Mouse (Mus musculus) stomach, postnatal 0 days (tissue): ENCODE results near the gene Hist1h3a. TPM values are rescaled to one million over a fixed set of nuclear protein-coding genes. Genes with fewer than 3 reads are reported as not detected.

Source experiments
- ATAC-seq: fragments of 200-750 bp; cut with Nextera tagmentation; 2 replicates; pipeline ENCODE4 v1.8.0; 2017; ENCODE audit not compliant: low FRiP score, low TSS enrichment
- DNase-seq: peaks from one replicate; pipeline ENCODE4 v3.0.0-alpha.2; 2016; ENCODE audit warnings: low spot score
- H3K27ac ChIP-seq: fragments of 300-500 bp; sonication (generic); replicated peaks from 2 replicates; pipeline ENCODE4 v1.5.1; 2014; ENCODE audit warnings: mild to moderate bottlenecking, control low read depth
- H3K27me3 ChIP-seq: fragments of 300-500 bp; sonication (generic); 2 replicates; pipeline ENCODE4 v1.6.1; 2014; ENCODE audit warnings: low read length; ENCODE audit not compliant: control insufficient read depth, insufficient read depth
- H3K36me3 ChIP-seq: fragments of 300-500 bp; sonication (generic); 2 replicates; pipeline ENCODE4 v1.6.1; 2014; ENCODE audit warnings: low read length, mixed read lengths; ENCODE audit not compliant: control insufficient read depth, insufficient read depth
- H3K4me1 ChIP-seq: fragments of 300-500 bp; sonication (generic); replicated peaks from 2 replicates; pipeline ENCODE4 v1.6.1; 2014; ENCODE audit warnings: antibody characterized with exemption; ENCODE audit not compliant: control insufficient read depth, insufficient read depth
- H3K4me2 ChIP-seq: fragments of 300-500 bp; sonication (generic); replicated peaks from 2 replicates; pipeline ENCODE4 v1.6.1; 2014; ENCODE audit warnings: low read depth, mild to moderate bottlenecking, control low read depth, moderate library complexity
- H3K4me3 ChIP-seq: fragments of 300-500 bp; sonication (generic); 2 replicates; pipeline ENCODE4 v1.5.1; 2014; ENCODE audit warnings: low read depth, low read length, control low read depth
- H3K9ac ChIP-seq: fragments of 300-500 bp; sonication (generic); 2 replicates; pipeline ENCODE4 v1.6.1; 2014; ENCODE audit warnings: mild to moderate bottlenecking, low read length, control low read depth, mixed read lengths
- H3K9me3 ChIP-seq: fragments of 300-500 bp; sonication (generic); 2 replicates; pipeline ENCODE4 v1.6.1; 2016; ENCODE audit warnings: low read length; ENCODE audit not compliant: control insufficient read depth
- CTCF ChIP-seq: IDR thresholded peaks from 2 replicates; pipeline ENCODE4 v1.5.1; 2016; ENCODE audit warnings: antibody characterized with exemption, low read depth, mild to moderate bottlenecking, moderate library complexity
- EP300 ChIP-seq: optimal IDR thresholded peaks from 2 replicates; pipeline ENCODE3; 2016; ENCODE audit warnings: antibody characterized with exemption
- WGBS: fragments of 180-500 bp; shearing (Covaris S2); extraction: QIAGEN DNeasy Blood & Tissue Kit; methylation state at CpG from one replicate; pipeline ENCODE4 v1.1.7; 2014; 5-methylcytosine and 5-hydroxymethylcytosine counted together
- microRNA-seq: library from miRNA; unstranded; fragments of <30 nt; microRNA quantifications from one replicate; pipeline ENCODE4, GENCODE M21; 2016
- polyA plus RNA-seq: library from polyadenylated mRNA; unstranded; fragments of >200 nt; fragmentation: Nextera tagmentation; extraction: Ambion mirVana; gene quantifications from 2 replicates; pipeline ENCODE4 v1.2.1, GENCODE M21; 2015

Hist1h3a gene
- polyA plus RNA-seq, 1 experiment from 2014 or later: 3.7 TPM

DNA sequence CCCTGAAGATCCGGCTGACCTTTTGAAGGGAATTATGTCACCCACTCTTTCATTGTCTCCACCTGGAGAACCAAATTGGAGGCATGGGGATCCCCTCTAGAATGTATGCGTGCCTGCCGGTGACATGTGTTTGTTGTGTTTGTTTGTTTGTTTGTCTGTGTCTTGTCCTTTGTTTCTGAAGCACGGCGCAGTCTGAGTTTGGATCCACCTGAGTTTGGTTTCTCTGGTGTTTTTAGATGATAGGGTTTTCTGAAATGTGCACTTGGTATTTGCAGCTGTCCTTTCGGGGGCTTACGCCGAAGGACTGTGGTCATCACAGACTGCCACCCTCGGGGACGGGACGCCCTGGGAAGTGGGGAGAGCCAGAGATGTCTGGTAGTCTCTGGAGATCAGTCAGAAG lies 45.0 kb downstream of the Hist1h3a start:
- ATAC-seq: no peak
- H3K27ac ChIP-seq: no peak overlapping the region; the same call in 1 of the 2 replicates
- H3K9me3 ChIP-seq: no peaks in the 10 kb centered on the region
- no peaks in the 10 kb centered on the region for H3K36me3 ChIP-seq
- H3K4me2 ChIP-seq: no peak overlapping the region
- TF ChIP-seq EP300 (no peak), CTCF (no peak)
- no peak overlapping the region for H3K4me3 ChIP-seq
- H3K4me1 ChIP-seq: no peaks in the 10 kb centered on the region
- no peaks in the 10 kb centered on the region for H3K27me3 ChIP-seq
- no peak for DNase-seq
- WGBS: 45% methylated on average over 11 of the region's 11 CpGs
- no peak overlapping the region for H3K9ac ChIP-seq

- no peak for ATAC-seq
- no peak for DNase-seq
- Histone ChIP-seq H3K27me3 (no peaks in the 10 kb centered on the region), H3K4me1 (no peaks in the 10 kb centered on the region), H3K36me3 (no peaks in the 10 kb centered on the region), H3K9me3 (no peaks in the 10 kb centered on the region), H3K27ac (no peak overlapping the region), H3K4me2 (no peak overlapping the region), H3K9ac (no peak overlapping the region), H3K4me3 (no peak overlapping the region)
- TF ChIP-seq CTCF (no peak), EP300 (no peak)
- WGBS: 85% methylated on average over 5 of the region's 5 CpGs
Measured at GRCm38 (mm10) chr13:23716261-23717042, 45.7 kb downstream of the Hist1h3a start.

Small RNAs within 50 kb of the gene (microRNA-seq; reads per million reads assigned to microRNA genes)
- not detected for gene Gm44314
- gene Gm44484: not detected

Other genes with a start within 250 kb of the Hist1h3a start
- 13.7 and 18.3 TPM in 2 replicates for gene Hist1h4h, start 231.3 kb downstream of the Hist1h3a start, polyA plus RNA-seq
- gene Hist1h2af, start 228.5 kb downstream of the Hist1h3a start, polyA plus RNA-seq: 4.5 and 8.9 TPM in 2 replicates
- gene Hist1h3g, start 227.0 kb downstream of the Hist1h3a start, polyA plus RNA-seq: 2.3 and 3.4 TPM in 2 replicates
- 0.30 and 0.62 TPM in 2 replicates for gene Hist1h2bh, start 219.0 kb downstream of the Hist1h3a start, polyA plus RNA-seq
- gene Hist1h3f, start 218.3 kb downstream of the Hist1h3a start, polyA plus RNA-seq: 0.51 and 0.78 TPM in 2 replicates
- gene Hist1h4f, start 210.7 kb downstream of the Hist1h3a start, polyA plus RNA-seq: 0.38 TPM in 1 of 2 replicates, not detected in the other
- 0.22 and 0.34 TPM in 2 replicates for gene Hist1h1d, start 209.1 kb downstream of the Hist1h3a start, polyA plus RNA-seq
- 1.6 and 3.3 TPM in 2 replicates for gene Hist1h3e, start 200.0 kb downstream of the Hist1h3a start, polyA plus RNA-seq
- gene Hist1h2ae, start 191.2 kb downstream of the Hist1h3a start, polyA plus RNA-seq: 15.3 and 29.5 TPM in 2 replicates
- 4.9 and 10.5 TPM in 2 replicates for gene Hist1h2bg, start 191.0 kb downstream of the Hist1h3a start, polyA plus RNA-seq
- 1.1 and 3.2 TPM in 2 replicates for gene Hist1h2bf, start 188.2 kb downstream of the Hist1h3a start, polyA plus RNA-seq
- 0.67 and 0.79 TPM in 2 replicates for gene Hist1h2ad, start 188.0 kb downstream of the Hist1h3a start, polyA plus RNA-seq
- gene Hist1h3d, start 186.6 kb downstream of the Hist1h3a start, polyA plus RNA-seq: 1.7 and 4.2 TPM in 2 replicates
- 32.0 and 48.7 TPM in 2 replicates for gene Hist1h4d, start 180.8 kb downstream of the Hist1h3a start, polyA plus RNA-seq
- gene Hist1h2be, start 141.3 kb downstream of the Hist1h3a start, polyA plus RNA-seq: 0.64 and 0.73 TPM in 2 replicates
- gene Hist1h1e, start 139.8 kb downstream of the Hist1h3a start, polyA plus RNA-seq: 5.9 and 9.1 TPM in 2 replicates
- 0.57 and 0.74 TPM in 2 replicates for gene Hist1h2ac, start 78.4 kb downstream of the Hist1h3a start, polyA plus RNA-seq
- gene Hist1h2bc, start 78.2 kb downstream of the Hist1h3a start, polyA plus RNA-seq: 105 and 115 TPM in 2 replicates
- gene Hist1h1t, start 66.6 kb downstream of the Hist1h3a start, polyA plus RNA-seq: not detected in 2 replicates
- 2.1 and 3.2 TPM in 2 replicates for gene Hist1h4c, start 63.9 kb downstream of the Hist1h3a start, polyA plus RNA-seq
- 11.2 and 12.9 TPM in 2 replicates for gene Hfe, start 51.5 kb downstream of the Hist1h3a start, polyA plus RNA-seq
- gene Hist1h1c, start 23.6 kb downstream of the Hist1h3a start, polyA plus RNA-seq: 96.1 and 104 TPM in 2 replicates
- 1.2 and 1.8 TPM in 2 replicates for gene Hist1h3c, start 16.8 kb downstream of the Hist1h3a start, polyA plus RNA-seq
- 0.40 and 0.91 TPM in 2 replicates for gene Hist1h2bb, start 15.7 kb downstream of the Hist1h3a start, polyA plus RNA-seq
- gene Hist1h2ab, start 11.3 kb downstream of the Hist1h3a start, polyA plus RNA-seq: 7.3 and 15.7 TPM in 2 replicates
- gene Hist1h3b, start 10.1 kb downstream of the Hist1h3a start, polyA plus RNA-seq: 3.9 and 6.7 TPM in 2 replicates
- gene Hist1h4b, start 5.4 kb downstream of the Hist1h3a start, polyA plus RNA-seq: 0.46 and 2.0 TPM in 2 replicates
- 0.34 and 0.80 TPM in 2 replicates for gene Hist1h4a, start 1.2 kb downstream of the Hist1h3a start, polyA plus RNA-seq
- 0.64 and 1.4 TPM in 2 replicates for gene Hist1h1a, start 1.3 kb upstream of the Hist1h3a start, polyA plus RNA-seq
- gene Trim38, start 7.5 kb upstream of the Hist1h3a start, polyA plus RNA-seq: 0.18 and 0.29 TPM in 2 replicates
- 0.59 and 0.61 TPM in 2 replicates for gene Slc17a2, start 44.6 kb upstream of the Hist1h3a start, polyA plus RNA-seq
- not detected in 2 replicates for gene Slc17a3, start 77.0 kb upstream of the Hist1h3a start, polyA plus RNA-seq
- gene Slc17a1, start 105.4 kb upstream of the Hist1h3a start, polyA plus RNA-seq: not detected in 2 replicates
- 0.07 and 0.21 TPM in 2 replicates for gene Slc17a4, start 152.6 kb upstream of the Hist1h3a start, polyA plus RNA-seq
- gene Hist1h2ba, start 171.8 kb upstream of the Hist1h3a start, polyA plus RNA-seq: not detected in 2 replicates
- not detected in 2 replicates for gene Hist1h2aa, start 172.1 kb upstream of the Hist1h3a start, polyA plus RNA-seq
- gene Scgn, start 228.8 kb upstream of the Hist1h3a start, polyA plus RNA-seq: 10.9 and 11.3 TPM in 2 replicates